Mouse (Mus musculus): ENCODE results near the gene Atg9b.
A peak's percentile ranks its signal among the peaks of the same experiment; 100 is the strongest.

Atg9b gene

DNA sequence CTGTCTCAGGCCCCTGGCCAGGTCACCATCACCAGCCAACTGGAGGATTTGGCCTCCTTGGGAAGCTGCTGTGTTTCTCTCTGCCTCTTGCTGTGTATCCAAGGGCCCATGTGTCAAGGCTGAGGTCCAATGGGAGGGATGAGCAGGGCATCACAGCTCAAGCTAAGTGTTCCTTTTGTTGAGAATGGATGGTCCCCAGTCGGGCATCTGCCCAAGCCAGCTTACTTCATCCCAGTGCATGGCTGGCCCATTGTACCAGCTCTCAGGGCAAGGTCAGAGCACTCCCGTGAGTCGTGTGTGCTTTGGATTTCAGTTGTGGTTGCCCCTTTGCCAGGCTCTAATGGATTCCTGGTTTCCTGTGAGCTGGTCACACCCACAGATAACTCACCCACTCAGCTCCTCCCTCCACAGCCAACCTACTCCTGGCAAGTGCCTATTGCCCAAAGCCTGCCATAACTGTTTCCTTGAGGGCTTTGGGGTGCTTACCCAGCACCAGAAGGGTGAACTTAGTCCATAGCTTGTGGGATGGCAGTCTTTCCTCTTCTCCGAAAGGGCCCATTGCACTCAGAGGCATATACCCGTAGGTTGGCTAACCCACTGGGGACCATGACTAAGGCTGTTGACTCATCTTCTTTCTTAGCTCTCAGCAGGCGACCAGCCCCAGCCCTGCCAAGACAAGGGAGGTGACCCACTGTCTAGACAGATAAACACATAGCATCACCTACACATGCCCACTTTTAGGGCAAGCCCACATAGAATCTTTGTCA, 12.8 kb upstream of the Atg9b start:
- DNase-seq: no peak

DNA sequence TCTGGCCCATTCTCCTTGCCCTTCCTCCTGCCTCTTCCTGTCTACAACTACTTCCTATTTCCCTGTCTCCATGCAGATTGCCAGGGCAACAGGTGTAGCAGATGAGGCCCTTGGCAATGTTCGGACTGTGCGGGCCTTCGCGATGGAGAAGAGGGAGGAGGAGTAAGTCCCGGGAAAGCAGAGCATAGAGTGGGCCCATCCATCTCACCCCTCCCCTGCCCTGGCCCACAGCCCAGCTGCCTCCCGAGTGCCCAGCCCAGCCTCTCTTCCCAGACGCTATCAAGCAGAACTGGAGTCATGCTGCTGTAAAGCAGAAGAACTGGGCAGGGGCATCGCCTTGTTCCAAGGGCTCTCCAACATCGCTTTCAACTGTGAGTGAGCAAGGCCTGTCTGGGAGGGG, 10.0 kb upstream of the Atg9b start:
- no peak for DNase-seq

DNA sequence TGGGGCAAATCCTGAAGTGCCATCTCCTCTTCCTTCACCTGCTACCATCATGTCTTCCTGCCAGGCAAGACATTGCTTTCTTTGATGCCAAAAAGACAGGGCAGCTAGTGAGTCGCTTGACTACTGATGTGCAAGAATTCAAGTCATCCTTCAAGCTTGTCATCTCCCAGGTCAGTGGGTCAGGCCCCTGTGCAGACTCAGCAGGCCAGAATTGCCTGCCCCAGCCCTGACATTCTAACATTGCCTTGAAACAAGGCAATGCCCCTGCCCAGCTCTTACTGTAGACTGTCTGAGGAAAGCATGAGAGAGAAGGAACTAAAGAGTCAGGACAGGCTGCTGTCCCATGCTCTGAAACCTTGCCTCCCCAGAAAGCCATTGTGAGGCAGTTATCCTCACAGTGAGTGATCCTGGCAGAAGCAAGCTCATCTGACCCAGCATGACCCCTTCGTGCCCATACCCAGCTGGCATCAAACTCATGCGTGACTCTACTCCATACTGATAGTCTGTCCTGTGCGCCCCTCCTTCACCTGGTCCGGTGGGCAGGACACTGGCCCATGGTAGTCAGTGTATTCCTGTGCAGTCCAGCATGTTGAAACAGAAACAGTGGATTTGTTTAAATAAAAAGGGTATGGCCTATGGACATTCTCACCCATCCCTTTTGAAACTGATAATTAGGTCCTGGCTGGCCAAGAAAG, 9.1 kb upstream of the Atg9b start:
- no peak for DNase-seq

DNA sequence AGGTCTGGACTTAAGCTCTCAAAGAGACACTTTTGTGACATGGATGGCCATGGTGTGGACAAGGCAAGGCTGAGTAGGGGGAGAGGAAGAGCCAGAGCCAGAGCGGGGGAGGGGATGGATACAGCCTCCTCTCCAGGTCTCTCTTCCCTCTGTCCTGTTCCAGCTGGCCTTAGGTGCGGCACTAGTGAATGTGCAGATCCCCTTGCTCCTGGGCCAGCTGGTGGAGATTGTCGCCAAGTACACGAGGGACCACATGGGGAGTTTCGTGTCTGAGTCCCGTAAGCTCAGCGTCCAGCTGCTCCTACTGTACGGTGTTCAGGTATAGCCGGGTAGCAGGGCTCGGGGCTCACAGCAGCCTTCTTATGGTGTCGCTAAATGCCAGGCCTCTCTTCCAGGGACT, 8.4 kb upstream of the Atg9b start:
- DNase-seq: no peak

DNA sequence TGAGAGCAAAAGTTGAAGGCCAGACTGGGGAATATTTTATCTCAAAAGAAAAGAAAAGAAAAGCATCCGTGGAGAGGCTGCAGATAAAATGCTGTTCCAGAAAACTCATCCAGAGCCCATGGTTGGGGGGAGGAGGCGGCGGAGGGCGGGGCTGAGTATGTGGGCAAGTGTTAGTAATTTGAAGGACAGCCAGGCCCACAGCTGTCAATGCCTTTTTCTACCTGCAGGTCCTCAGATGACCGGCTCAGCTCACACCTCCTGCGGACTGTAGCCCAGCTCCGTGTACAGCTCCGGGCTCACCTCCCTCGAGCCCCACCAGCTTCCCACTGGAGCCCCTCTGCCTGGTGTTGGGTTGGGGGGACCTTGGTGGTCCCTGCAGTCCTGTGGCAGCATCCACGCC, 7.7 kb upstream of the Atg9b start:
- no peak for DNase-seq

DNA sequence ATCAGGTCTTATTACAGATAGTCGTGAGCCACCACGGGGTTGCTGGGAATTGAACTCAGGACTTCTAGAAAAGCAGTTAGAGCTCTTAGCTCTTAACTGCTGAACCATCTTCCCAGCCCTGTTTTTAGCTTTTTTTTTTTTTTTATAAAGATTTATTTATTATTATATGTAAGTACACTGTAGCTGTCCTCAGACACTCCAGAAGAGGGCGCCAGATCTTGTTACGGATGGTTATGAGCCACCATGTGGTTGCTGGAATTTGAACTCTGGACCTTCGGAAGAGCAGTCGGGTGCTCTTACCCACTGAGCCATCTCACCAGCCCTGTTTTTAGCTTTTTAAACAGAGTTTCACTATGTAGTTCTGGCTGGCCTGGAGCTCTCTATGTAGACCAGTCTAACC, 4.3 kb upstream of the Atg9b start:
- peak; percentile 23 for DNase-seq

DNA sequence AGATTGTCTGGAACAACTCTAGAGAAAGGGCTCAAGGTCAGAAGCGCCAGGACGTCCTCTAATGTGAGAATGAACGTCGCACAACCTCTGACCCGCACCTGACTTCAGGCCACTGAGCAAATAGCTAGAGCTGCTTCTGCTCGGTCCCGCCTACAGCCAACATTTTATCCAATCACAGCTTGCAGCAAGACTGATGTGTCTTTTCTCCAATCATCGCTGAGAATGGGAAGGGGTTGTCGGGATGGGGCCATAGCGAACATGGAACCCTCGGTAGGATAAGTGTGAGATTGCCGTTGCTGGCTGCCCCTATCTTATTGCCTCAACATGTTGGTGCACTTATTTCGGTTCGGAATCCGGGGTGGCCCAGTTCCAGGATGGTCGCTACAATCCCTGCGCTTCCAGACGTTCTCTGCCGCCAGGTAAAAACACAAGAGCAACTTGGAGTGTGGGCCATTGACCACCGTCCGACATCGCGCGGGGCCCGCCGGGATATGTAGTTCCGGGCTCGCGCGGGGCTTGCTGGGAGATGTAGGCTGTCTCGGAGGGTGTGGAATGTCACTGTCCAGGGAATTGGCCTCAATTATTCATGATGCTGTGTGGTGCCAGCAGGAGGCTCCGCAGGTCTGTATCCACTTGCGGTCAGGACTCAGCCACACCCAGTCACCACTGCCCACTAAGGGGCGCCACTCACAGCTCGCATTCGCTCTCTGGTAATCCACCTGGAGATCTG, 2.4 kb upstream of the Atg9b start:
- DNase-seq: peak; percentile 97

DNA sequence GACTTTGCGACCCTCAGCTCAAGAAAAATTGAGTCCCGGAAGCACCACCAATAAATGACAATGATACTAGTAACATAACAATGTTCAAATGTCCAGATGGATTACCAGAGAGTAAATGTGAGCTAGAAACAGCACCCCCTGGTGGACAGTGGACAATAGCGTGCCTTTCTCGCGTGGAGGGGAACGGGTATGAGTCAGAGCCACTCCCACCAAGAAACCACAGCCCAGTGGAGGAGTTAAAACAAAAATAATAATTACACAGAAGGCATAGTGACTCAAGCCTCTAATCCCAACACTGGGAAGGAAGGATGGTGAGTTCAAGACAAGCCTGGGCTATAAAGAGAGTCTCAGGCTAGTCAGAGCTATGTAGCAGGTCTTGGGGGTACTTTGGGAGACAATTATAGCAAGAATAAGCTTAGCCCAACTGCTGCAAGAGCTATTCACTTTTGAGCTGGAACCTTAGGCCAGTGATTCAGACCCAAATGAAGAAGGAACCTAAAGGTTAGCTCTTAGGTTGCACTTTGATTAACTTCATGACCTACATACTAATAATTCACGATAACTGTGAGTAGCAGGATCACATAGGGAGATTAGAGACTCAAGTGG, 1.6 kb upstream of the Atg9b start, which contains the start of gene Abcb8:
Abcb8 (plus strand) TSS at position 272 of the 606 bp plus-strand sequence.
- peak; percentile 94 for DNase-seq

DNA sequence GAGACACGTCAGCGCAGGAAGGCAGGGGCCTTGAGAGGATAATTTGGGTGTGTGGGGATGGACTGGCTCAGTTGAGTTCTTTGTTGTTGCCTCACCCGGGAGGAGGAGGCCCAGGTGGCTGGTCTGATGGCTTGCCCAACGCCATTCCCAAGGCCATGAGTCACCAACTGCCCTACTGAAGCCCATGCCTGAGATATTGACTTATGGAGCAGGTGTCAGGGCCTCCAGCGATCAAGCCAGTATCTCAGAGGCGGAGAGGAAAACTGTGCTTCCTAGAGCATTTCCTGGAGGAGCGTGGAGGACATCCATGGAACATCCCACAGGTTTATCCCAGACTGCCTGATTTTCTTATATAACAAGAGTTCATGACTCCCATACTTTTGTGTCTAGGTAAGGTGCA, 781 bp upstream of the Atg9b start:
- no peak for DNase-seq

DNA sequence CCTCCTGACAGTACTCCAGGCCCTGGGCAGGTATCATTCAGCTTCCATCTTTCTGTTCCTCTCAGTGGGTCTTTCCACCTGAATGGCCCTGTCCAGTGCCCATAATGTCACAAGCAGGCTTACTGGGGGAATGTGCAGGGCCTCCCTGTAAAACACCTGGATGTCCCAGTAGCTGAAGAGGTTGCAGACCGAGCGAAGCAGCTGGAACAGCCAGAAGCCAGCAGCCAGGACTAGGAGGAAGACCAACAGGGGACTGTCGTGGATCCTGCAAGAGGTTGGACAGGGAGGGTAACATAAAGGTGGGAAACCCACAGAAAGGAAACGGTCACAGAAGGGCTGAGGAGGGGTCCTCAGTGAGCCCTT, 2.3 kb downstream of the Atg9b start:
- no peak for DNase-seq

DNA sequence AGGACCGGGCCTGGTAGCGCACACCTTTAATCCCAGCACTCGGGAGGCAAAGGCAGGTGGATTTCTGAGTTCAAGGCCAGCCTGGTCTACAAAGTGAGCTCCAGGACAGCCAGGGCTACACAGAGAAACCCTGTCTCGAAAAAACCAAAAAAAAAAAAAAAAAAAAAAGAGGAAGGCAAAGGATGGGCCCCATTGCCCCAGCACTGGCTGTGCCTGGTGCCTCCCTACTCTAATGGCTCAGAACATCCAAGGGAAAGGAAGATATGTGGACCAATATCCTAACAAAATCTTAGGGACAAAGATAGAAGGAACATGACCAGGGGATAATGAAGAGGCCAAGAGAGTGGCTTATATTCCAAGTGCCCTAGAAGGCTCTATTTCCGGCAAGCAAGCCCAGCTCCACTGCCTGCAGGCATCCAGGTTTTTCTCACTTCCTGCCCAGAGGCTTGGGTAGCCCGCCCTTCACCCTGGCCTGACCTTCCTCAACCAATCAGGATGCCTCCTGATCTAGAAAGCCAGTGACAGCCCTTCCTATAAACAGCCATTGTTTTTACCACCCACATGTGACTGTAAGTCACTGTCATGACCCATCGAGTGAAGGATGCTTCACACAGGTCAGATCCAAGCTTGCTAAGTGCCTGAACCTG, 2.8 kb downstream of the Atg9b start:
- peak; percentile 53 for DNase-seq

DNA sequence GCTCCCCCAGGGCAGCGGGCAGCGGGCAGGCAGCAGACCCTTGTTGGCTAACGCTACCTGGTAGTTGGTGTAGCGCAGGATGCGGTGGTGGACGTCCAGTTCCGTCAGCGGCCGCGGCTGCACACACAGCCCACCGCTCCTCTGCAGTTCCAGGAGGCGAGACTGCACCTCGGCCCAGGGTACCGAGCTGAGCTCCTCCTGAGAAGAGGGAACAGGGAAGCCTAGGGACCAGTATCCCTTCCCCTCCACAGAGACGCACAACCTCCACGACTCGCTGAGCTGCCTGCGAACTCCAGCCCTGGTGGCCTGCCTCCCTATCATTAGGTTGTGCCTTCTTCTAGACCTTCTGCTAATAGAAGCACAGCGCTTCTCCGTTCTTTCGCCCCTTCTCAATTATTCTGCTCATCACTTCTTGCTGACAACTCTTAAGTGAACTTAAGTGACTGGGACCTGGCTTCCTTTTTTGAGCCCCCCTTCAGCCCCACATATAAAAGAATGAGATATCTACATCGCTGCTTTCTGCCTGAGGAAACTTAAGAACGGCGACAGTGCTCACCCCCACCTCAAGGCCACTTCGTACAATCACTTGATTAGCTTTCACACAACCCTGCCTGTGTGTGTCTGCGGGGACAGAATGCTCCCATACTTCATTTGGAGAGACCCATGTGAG, 3.6 kb downstream of the Atg9b start:
- DNase-seq: no peak

DNA sequence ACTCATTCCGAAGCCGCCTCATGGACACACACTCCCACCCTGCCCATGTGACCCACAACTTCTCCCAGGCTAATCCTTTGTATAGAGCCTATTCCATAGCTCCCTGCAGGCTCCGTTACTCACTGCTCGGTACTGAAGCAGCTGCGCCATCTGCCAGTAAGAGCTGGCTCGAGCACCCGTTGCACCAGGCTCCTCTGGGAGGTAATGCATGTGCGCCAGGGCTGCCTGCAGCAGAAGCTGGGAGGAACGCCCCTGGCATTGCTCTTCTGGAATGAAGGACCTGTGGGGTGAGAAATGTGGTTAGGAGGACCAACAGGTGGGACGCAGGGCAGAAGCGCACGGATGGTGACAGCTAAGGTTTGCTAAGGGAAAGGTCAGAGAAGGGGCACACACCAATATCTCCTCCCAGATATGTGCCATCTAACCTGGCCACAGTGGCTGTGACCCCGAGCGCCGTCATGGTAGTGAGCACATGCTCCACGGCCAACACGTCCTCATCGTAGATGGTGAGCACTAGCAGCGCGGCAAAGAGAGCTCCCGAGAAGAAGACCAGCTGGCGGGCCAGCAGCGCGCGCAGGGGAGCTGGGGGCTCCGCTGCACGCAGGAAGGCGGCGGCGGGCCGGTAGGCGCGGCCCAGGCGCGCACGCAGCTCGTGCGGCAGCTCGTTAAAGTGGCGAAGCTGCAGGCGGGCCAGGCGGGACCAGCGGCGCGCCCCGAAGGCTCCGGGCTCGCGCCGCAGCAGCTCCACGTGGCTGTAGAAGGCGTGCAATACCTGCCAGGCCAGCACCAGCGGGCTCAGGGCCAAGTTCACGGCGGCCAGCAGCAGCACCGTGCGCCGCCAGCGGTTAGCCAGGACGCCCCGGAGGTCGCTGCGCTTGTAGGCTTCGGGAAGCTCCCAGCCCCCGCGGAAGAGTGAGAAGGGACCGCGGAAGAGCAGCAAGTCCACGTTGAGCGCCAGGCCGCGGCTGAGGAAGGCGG, 4.4 kb downstream of the Atg9b start:
- peak; percentile 56 for DNase-seq

DNA sequence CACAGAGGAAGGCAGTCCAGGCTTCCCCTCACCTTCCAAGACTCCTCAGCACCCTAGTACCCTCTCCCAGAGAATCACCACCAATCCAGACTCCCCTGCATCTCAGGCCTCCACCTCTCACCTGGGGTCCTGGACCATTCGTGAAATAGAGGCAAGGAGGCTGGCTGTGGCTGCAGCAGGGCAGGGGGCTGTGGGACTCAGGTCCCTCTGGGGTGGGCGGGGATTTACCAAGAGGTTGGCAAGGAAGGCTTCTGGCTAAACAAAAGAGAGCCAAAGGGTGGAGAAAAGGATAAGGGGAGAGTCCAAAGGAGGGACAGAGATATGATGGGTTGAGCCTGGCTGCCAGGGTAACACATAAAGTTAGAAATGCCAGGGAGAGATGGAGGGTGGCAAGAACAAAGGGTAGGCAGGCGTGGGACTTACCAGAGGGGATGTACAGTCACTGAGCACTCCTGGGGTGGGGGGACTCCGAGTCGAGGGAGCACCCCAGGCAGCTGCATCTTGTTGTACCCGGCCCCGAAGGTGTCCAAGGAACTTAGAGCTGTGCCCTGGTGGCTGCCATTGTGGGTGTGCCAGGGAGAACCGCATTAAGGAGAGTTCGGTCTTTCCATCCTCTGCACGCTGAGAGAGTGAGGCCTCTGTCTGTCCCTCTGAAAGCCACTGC, 5.9 kb downstream of the Atg9b start:
- no peak for DNase-seq

DNA sequence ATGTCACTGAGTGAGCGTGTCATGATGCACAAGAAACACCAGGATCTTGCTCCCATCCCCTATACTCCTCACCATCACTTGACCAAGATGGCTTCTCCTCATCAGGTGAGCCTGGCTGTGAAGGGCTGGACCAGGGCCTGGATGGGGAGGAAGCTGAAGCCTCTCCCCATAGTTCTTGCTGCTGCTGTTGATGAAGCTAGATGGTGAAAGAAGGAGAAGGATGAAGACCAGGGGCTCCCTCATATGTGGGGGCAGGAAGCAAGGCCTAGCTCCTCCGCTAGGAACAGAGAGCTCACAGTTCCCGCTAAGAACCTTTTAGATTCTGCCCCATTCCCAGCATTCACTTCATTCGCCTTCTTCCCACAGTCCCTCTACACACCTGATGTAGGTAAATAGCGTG, 6.6 kb downstream of the Atg9b start:
- no peak for DNase-seq

DNA sequence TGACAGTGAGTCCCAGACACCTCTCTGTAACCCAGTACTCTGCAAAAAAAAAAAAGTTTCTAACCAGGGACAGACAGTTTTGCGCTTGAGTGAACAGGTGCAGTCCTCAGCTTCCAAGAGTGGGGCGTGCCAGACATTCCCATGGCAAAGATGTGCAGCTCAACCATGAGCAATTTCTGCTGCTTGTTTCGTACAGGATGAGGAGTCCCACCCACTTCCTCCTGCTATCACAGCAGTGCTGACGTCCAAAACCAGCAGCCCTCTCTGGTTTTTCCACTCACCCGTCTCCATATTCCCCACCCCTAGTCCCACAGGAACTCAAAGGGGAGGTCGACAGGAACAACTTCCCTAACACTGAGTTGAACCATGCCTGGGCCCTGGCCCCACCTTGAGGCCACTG, 7.5 kb downstream of the Atg9b start:
- peak; percentile 49 for DNase-seq

DNA sequence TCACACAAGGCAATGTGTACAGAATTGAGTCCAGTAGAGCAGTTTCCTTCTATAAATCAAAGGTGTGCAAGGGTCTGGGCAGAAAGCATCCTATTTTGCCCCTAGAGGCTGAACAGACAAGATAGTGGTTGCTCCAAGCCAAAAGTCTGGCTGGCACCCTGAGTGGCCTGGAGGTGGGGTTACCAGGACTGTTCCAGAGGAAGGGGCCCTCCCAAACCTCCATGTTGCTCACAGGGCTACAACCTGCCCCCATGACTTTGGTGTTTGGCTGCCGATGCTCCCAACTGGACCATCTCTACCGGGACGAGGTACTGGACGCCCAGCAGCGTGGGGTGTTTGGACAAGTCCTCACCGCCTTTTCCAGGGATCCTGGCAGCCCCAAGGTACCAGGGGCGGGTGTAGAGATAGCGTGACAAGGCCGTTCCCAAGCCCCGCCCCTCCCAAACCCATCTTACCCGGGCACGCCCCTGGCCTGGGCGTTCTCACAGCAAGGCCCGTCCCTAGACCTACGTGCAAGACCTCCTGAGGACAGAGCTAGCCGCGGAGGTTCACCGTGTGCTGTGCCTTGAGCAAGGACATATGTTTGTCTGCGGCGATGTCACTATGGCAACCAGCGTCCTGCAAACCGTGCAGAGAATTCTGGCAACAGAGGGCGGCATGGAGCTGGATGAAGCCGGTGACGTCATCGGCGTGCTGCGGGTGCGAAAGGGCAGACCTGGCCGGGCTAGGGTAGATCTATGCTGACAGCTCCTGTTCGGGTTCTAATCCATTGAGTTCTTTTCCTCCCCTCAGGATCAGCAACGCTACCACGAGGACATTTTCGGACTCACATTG, 8.7 kb downstream of the Atg9b start:
- peak; percentile 97 for DNase-seq

DNA sequence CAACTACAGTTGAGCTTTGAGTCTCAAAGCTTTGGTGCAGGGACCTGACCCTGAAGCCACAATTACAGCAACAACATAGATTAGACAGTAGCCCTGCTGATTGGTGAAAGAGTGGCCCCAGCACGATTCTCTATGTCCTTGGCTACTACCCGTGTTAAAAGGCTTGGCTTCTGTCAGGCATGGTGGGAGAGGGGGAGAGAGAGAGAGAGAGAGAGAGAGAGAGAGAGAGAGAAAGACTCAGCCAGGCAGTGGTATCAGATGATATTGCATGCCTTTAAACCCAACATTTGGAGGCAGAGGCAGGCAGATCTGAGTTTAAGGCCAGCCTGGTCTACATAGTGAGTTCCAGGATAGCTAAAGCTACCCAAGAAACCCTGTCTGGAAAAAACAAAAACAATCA, 10.0 kb downstream of the Atg9b start:
- DNase-seq: no peak

DNA sequence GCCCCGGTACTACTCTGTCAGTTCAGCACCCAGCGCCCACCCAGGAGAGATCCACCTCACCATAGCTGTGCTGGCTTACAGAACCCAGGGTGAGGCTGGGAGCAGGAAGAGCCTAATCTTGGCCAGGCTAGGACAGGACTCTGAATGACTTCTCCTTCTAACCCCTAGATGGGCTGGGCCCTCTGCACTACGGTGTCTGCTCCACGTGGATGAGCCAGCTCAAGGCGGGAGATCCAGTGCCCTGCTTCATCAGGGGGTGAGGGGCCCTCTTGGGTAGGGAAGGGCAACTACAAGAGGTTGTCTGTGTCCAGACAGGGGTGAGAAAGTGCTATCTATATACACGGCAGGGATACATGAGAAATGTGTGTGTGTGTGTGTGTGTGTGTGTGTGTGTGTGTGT, 10.5 kb downstream of the Atg9b start:
- no peak for DNase-seq

DNA sequence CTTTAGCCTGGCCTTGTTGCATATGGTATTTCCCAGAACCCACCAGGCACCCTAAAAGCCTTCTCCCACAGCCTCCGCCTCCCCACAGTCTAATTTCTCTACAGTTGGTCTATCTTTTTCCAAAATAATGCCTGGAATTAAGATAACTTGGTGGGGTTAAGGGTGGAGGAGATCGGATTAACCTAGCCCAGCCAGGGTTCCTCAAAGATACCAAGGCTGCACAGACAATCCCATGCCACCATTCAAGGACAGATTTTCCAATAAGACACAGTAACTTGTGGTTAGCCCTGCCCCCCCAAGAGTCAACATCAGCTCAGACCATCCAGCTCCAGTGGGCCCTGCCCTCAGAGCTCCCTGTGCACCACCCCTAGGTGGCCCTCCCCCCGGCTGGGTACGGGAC, 11.4 kb downstream of the Atg9b start:
- DNase-seq: no peak
